ENCODE assay signal across 14 mouse cellular contexts in genomic region chr16:87726369-87726768, GRCm38 (mm10). TPM values are rescaled to one million over a fixed set of nuclear protein-coding genes. Genes with fewer than 3 reads are reported as not detected.
DNase-seq lines count a peak whose midpoint lies in the region; ATAC-seq and TF ChIP-seq lines count a peak whose summit lies in the region.
"Had no signal": no experiment of that assay in that cellular context is flagged by ENCODE, and none has a peak within 500 bp of the region (broad histone marks: within the 10 kb centered on the region; RNA-seq: fewer than 3 reads in every experiment).

No protein-coding gene starts in this region.

- H3K4me1 ChIP-seq in heart, embryonic 13.5 days, result peaks cover 43% of the 10 kb centered on the region
- peaks cover 2% of the 10 kb centered on the region; the same call in 1 of the 2 replicates for H3K4me1 ChIP-seq in spleen, adult 2 months (ENCODE audit: control insufficient read depth, insufficient read depth, insufficient read length)
- peaks cover 9% of the 10 kb centered on the region; the same call in 1 of the 2 replicates for H3K4me1 ChIP-seq in intestine, embryonic 15.5 days (replicated peaks)
- H3K4me1 ChIP-seq: embryonic facial prominence, embryonic 13.5 days; forebrain, embryonic 12.5 days; limb, embryonic 12.5 days had no signal

- peaks cover 77% of the 10 kb centered on the region for H3K36me3 ChIP-seq in heart, embryonic 13.5 days
- H3K36me3 ChIP-seq in spleen, adult 2 months (ENCODE audit: control insufficient read depth, insufficient read depth, low read length), result peaks cover 27% of the 10 kb centered on the region
- H3K36me3 ChIP-seq in intestine, embryonic 15.5 days, result peaks cover 29% of the 10 kb centered on the region

- ATAC-seq in heart, embryonic 13.5 days (ENCODE audit: extremely low read depth, insufficient number of reproducible peaks, low FRiP score, low TSS enrichment), result no peak
- peak; percentile 9; the same call in 1 of the 2 replicates for ATAC-seq in intestine, embryonic 15.5 days

- H3K9me3 ChIP-seq in heart, embryonic 13.5 days, result no peaks in the 10 kb centered on the region
- no peaks in the 10 kb centered on the region for H3K9me3 ChIP-seq in intestine, embryonic 15.5 days
- H3K9me3 ChIP-seq: embryonic facial prominence, embryonic 13.5 days; forebrain, embryonic 12.5 days; limb, embryonic 12.5 days; neural tube, embryonic 13.5 days had no signal

- no peak for DNase-seq in heart, postnatal 25 days (ENCODE audit: low spot score)
- no peak for DNase-seq in spleen, adult 2 months (ENCODE audit: low read depth in 1 of 2, low spot score in 2 of 2)
- no peak for DNase-seq in spleen, adult 18-20 months
- no peak for DNase-seq in embryo, embryonic 11 days
- DNase-seq in left cerebral cortex, adult 2 months (ENCODE audit: extremely low spot score in 1 of 2, low spot score in 2 of 2), result no peak
- DNase-seq: adrenal gland, postnatal 14 days; kidney, postnatal 10 days; retina, postnatal 1 day had no signal

- H3K4me3 ChIP-seq in heart, embryonic 13.5 days, result no peak overlapping the region
- peak overlapping the region; percentile 38; the same call in 1 of the 2 replicates for H3K4me3 ChIP-seq in spleen, adult 2 months (ENCODE audit: extremely low read depth, insufficient read depth, insufficient read length)
- H3K4me3 ChIP-seq in intestine, embryonic 15.5 days (replicated peaks), result no peak overlapping the region
- no peak overlapping the region for H3K4me3 ChIP-seq in left cerebral cortex, adult 2 months
- H3K4me3 ChIP-seq: embryonic facial prominence, embryonic 13.5 days; forebrain, embryonic 12.5 days; limb, embryonic 12.5 days; neural tube, embryonic 13.5 days had no signal

- peak overlapping the region; percentile 28; the same call in 1 of the 2 replicates for H3K4me2 ChIP-seq in heart, embryonic 13.5 days
- no peak overlapping the region for H3K4me2 ChIP-seq in intestine, embryonic 15.5 days (replicated peaks)
- H3K4me2 ChIP-seq: embryonic facial prominence, embryonic 13.5 days; forebrain, embryonic 12.5 days; limb, embryonic 12.5 days; neural tube, embryonic 13.5 days had no signal

- TF ChIP-seq POLR2A in spleen, adult 2 months (IDR thresholded peaks at IDR 0.05; ENCODE audit: low read depth, low read length), result no peak

- H3K27ac ChIP-seq in heart, embryonic 13.5 days (replicated peaks), result peak overlapping the region; percentile 20
- H3K27ac ChIP-seq in spleen, adult 2 months (ENCODE audit: insufficient read depth, low read length), result peak overlapping the region; percentile 52; the same call in 1 of the 2 replicates
- H3K27ac ChIP-seq in intestine, embryonic 15.5 days, result 0 out of 2 replicates have a peak overlapping the region, but pooled peaks have one; percentile 36
- no peak overlapping the region for H3K27ac ChIP-seq in left cerebral cortex, adult 2 months
- H3K27ac ChIP-seq: embryonic facial prominence, embryonic 13.5 days; forebrain, embryonic 12.5 days; limb, embryonic 12.5 days; neural tube, embryonic 13.5 days had no signal

- no peak for TF ChIP-seq CTCF in spleen, adult 2 months (IDR thresholded peaks at IDR 0.05; ENCODE audit: extremely low read depth, insufficient read depth, insufficient read length, insufficient replicate concordance)
- TF ChIP-seq CTCF in left cerebral cortex, adult 2 months (IDR thresholded peaks at IDR 0.05), result no peak

- 71% methylated on average over 6 of the region's 6 CpGs for WGBS in heart, embryonic 13.5 days
- 61% methylated on average over 6 of the region's 6 CpGs for WGBS in spleen, adult 2 months
- WGBS in intestine, embryonic 15.5 days, result 81% methylated on average over 6 of the region's 6 CpGs

- 0 out of 2 replicates have a peak overlapping the region, but pooled peaks have one; percentile 10 for H3K9ac ChIP-seq in heart, embryonic 13.5 days
- no peak overlapping the region for H3K9ac ChIP-seq in intestine, embryonic 15.5 days
- H3K9ac ChIP-seq: embryonic facial prominence, embryonic 13.5 days; forebrain, embryonic 12.5 days; limb, embryonic 12.5 days; neural tube, embryonic 13.5 days had no signal

- intact Hi-C loops in heart, postnatal 25 days (cut with DNase I), result no loop called here
- intact Hi-C loops in left cerebral cortex, adult 2 months (cut with DNase I), result no loop called here

- H3K27me3 ChIP-seq in heart, embryonic 13.5 days (replicated peaks), result no peaks in the 10 kb centered on the region
- H3K27me3 ChIP-seq in spleen, adult 2 months (ENCODE audit: control insufficient read depth, insufficient read depth, low read length), result no peaks in the 10 kb centered on the region
- H3K27me3 ChIP-seq in intestine, embryonic 15.5 days (replicated peaks), result no peaks in the 10 kb centered on the region
- H3K27me3 ChIP-seq: embryonic facial prominence, embryonic 13.5 days; forebrain, embryonic 12.5 days; limb, embryonic 12.5 days; neural tube, embryonic 13.5 days had no signal

RNA-seq across cellular contexts. Expression of gene Bach1, which starts 27.6 kb away (rescaled TPM):
- polyA plus RNA-seq in heart, embryonic 13.5 days (2015; fragmentation: Nextera tagmentation; extraction: Ambion mirVana), result 9.2 and 9.5 TPM in 2 replicates
- total RNA-seq in heart, postnatal 25 days (2021), result 10 to 100 TPM; 25.8 to 33.0 TPM
- 7.6 and 8.8 TPM in 2 replicates for polyA plus RNA-seq in spleen, adult 2 months (2012; rRNA removed)
- polyA plus RNA-seq in intestine, embryonic 15.5 days (2015; fragmentation: Nextera tagmentation; extraction: Ambion mirVana), result 17.4 and 19.7 TPM in 2 replicates
- 10 to 100 TPM; 12.8 to 13.1 TPM for total RNA-seq in left cerebral cortex, adult 2 months (2021)
